Mouse (Mus musculus) brain, embryonic 18.5 days (tissue): ENCODE results near the gene Baiap2.

Experiments
- DNase-seq: peaks from one replicate; pipeline ENCODE4 v3.0.0-alpha.2; 2012; ENCODE audit warnings: low read depth, low spot score

Gene Baiap2

GRCm38 (mm10) chr11:120041191-120042123 lies 98.9 kb downstream of the Baiap2 start:
- no peak for DNase-seq

DNA sequence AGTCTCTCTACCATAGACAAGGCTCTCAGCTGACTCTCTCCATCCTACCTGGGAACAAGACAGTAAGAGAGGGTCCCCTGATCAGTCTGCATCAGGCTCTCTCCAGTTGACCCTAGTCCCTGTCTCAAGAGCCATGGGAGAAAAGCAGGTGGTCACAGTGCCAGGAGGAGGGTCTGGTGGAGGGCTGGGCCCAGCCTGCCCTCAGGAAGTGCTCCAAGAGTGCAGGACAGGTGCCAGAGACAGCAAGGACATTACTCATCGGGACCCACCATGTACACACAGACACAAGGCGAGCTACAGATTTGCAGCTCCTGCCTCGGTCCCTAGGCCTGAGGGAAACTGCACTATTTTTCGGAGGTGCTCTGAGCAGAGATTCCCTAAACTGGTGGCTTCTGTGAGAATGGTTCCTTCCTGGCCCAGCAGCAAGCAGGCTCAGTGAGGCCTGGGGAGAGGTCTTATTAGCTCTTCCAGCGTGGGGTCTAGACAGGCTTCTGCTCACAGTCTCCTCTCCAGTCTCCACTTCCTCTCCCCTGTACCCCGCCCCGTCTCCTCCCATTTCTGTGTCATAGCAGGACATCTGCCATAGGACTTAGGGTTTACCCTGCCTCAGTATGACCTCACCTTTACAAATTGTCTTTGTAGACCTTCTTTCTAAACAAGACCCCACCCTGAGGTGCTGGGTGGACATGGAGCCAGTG lies 99.7 kb downstream of the Baiap2 start:
- no peak for DNase-seq

GRCm38 (mm10) chr11:120045341-120045740 lies 102.8 kb downstream of the Baiap2 start:
- DNase-seq: no peak

GRCm38 (mm10) chr11:120045839-120046552 lies 103.4 kb downstream of the Baiap2 start:
- no peak for DNase-seq

DNA sequence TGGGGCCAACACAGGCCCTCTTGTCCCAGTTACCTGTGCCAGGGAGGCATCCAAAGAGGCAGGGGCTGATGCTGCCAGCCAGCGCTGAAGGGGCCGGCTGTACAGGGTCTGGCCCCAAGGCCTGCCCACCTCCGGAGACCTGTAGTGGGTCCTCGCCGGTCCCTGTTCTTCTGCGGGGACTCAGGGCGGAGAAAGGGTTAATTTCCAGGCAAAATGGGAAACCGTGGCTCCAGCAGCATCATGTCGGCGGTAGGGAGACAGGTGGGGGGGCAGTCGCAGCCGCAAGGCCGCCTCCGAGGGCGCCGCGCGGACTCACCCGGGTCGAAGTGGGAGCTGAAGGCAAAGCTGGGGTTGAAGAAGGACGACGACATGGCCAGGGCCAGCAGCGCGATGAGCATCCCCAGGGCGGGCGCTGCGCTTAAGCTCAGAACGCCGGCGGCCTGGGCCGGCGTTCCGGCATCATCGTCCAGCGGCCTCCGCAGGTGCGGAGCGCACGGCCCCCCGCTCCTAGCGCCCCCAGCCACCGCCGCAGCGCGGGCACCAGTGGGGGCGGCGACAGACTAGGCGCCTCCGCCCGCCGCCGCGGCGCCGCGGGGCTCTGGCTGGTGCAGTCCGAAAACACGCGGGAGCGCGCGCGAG lies 104.1 kb downstream of the Baiap2 start, which contains the start of gene Aatk:
TSS of gene Aatk (minus strand) at position 615 of the 639 bp plus-strand sequence.
- DNase-seq: no peak

GRCm38 (mm10) chr11:120047531-120048251 lies 105.1 kb downstream of the Baiap2 start:
- no peak for DNase-seq

DNA sequence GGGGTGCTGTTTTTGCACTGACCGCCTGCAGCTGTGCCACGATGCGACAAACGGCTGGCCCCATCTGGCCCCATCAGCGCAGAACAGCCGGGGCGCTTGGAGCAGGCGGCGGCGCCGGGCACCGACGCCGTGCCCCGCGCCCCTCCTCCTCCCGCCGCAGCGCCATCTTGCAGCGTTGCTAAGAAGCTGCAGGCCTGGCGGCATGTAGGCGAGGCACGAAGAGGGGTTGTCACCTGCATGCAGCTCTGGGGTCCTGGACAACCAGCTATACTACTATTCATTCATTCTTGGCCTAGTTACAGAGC lies 105.6 kb downstream of the Baiap2 start:
- DNase-seq: peak; percentile 39

DNA sequence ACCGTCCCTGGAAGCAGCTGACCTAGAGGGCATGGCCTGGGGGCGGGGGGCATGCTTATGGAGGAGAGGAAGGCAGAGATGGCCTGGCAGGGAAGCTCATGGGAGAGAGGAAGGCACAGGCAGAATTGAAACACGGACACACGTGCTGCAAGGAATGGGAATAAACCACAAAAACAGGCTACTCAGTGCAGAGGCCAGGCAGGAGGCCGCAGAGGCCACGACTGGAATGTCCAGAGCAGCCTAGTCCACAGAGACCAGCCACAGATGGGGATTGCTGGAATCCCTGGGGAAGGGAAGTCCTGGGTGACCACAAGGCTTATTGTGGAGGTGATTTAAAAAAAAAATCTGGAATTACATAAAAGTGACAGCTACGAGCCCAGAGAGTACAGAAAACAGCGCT lies 106.5 kb downstream of the Baiap2 start:
- no peak for DNase-seq

GRCm38 (mm10) chr11:120051124-120051811 lies 108.7 kb downstream of the Baiap2 start:
- DNase-seq: no peak

GRCm38 (mm10) chr11:120052274-120052673 lies 109.7 kb downstream of the Baiap2 start:
- DNase-seq: no peak

DNA sequence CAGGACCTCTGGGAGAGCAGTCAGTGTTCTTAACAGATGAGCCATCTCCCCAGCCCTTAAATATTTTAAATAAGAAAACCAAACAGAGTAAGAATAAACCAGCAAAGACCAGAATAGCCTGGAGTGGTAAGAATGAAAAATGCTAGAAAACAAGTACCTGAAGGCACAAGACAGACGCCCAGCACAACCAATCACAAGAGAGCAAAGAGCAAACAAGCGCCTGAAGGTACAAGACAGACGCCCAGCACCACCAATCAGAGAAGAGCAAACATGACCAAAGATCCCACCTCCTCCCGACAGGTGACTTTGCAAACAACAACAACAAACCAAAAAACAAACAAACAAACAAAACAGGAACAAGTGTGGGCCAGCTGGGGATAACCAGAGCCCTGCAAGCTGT lies 111.3 kb downstream of the Baiap2 start:
- no peak for DNase-seq

- no peak for DNase-seq
Measured at GRCm38 (mm10) chr11:120055953-120056732, 113.6 kb downstream of the Baiap2 start.
